Mouse (Mus musculus): ENCODE results near the gene Gm9803.

Gm9803 gene

DNA sequence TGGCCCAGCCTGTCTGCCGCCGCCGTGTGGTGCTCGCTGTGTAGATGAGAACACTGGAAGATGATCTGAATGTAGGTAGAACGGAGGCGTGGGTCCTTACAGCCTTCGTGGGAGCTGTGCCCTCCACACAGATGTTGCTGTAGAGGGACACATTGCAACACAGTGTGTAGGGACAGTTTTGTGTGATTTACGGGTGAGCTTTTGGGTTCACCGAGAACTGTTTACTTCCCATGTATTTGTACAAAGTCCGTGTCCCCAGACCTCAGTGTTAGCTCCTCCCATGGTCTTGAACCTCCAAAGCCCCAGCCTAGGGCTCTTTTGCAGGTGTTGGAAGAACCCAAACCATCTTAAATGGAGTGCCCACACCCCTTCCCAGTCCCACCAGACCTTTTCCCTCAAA lies 10.9 kb upstream of the Gm9803 start:
- DNase-seq (ENCODE audit: low spot score in 2 of 2): no peak

DNA sequence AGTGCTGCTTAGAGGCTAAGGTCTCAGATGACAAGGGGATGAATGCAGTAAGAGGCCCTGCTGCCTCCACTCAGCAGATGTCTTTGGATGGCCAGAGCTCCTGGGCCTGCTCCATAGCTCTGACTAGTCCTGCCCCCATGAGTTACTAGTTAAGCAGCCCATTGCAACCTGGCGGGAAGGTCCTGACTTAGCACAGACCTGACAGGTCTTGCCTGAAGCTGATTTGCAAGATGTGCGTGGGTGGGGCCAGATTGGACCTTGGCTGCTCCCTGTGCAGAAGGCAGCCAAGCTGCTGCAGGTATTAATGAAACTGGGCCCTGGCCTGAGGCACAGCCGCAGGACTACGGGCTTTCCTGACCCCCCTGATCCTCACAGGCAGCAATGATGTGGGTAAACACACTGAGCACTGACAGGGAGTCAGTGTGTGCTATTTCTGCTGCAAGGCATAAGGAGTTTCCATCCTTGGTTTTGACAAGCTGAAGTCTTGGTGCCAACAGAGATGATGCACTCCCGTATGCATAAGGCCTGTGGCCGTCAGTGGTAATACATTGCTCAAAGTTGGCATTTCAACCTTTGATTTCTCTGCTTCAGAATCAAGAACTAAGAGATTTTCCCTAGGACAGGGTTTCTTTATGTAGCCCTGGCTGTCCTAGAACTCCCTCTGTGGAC lies 6.8 kb upstream of the Gm9803 start:
- no peak for DNase-seq (ENCODE audit: low spot score in 2 of 2)

DNA sequence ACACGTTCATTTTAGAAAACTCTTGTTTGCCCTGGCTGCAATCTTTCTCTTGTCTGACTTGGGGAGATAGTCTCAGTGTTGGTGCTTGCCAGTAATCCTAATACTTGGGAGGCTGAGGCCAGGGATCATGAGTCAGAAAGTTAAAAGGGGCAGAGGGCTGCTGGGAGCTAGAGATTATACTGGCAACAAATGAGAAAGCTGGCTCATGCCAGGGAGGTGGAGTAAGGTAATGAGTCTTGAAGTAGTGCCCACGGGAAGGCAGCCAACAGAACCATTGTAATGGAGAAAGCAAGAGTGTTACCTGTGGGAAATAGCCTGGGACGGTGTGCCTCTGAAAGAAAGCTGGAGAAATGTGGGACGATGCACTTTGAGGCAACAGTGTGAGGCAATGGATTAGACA lies 6.0 kb upstream of the Gm9803 start:
- no peak for DNase-seq (ENCODE audit: low spot score in 2 of 2)

DNA sequence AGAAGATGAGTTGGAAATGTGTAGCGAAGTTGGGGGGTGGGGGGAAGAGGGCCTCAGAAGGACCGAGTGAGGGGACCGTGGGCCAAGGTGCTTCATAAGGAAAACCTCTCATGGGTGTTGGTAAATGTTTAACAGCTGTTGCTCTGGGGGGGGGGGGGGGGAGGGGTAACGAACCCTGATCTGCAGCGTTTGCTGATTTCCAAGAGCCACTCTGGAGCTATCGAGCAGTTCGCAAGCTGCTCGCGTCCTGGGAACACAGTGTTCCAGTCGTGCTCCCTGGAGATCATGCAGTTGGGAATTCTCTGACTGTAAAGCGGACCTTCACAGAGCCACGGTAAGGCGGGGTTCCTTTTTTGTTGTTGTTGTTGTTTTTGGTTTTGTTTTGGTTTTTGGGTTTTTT lies 5.5 kb upstream of the Gm9803 start:
- DNase-seq (ENCODE audit: low spot score in 2 of 2): no peak

DNA sequence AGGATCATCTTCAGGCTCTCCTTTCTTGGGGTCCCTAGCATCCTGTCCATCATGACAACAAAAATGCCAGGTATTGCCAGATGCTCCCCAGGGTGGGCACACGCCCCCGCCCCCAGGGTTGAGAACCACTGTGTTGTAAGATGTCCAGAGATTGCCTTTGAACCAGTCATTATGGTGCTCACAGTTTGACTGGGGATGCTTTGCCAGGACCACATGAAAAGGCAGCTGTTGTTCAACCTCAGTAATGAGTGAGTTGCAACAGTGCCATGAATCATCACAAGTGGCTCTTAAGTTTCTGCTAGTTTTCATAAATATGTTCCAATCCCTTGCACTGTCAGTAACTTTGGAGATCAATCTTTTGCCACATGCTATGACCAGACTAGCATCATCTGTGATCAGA lies 3.9 kb upstream of the Gm9803 start:
- DNase-seq (ENCODE audit: low spot score in 2 of 2): no peak

DNA sequence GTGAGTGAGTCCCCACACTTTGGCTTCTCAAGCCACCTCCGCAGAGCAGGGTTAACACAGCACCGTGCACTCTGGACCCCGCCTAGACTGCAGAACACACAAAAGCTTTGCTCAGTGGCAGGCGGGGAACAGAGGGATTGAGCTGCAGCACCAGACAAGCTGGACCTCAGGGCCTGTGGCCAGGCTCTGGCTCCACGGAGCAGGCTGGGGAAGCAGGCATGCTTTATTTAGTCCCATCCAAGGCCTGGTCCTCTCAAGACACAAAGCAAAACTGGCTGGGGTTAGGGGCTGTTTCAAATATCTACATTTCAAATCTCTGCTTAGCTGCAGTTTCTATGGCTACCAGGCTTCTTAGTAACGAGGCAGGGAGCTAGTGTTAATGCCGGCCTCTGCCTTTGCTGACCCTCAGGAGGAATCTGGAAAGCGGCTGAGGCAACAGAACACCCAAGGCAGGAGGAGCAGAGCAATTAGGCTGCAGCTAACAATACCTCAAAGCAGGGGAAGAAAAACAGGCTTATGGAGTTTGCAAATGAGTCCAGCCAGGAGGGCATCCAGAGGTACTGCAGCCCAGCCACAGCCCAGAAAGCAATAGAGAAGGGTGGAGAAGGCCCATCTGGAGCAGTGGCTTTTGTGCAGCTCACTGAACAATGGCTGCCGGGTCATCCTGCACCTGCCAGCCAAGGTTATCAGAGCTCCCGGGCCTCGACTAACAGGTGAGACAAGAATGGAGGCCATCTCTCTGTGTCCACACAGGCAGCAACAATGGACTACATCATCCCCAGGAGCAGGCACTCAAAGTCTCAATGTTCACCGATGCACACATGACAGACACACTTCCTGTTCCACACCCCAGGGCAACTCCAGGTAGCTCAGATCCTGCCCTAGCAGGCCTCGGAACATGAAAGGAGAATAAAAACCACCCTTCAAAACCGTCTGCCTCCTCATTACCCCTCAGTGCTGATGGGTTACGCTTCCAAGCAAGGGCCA lies 3.7 kb downstream of the Gm9803 start:
- no peak for DNase-seq (ENCODE audit: low spot score in 2 of 2)

DNA sequence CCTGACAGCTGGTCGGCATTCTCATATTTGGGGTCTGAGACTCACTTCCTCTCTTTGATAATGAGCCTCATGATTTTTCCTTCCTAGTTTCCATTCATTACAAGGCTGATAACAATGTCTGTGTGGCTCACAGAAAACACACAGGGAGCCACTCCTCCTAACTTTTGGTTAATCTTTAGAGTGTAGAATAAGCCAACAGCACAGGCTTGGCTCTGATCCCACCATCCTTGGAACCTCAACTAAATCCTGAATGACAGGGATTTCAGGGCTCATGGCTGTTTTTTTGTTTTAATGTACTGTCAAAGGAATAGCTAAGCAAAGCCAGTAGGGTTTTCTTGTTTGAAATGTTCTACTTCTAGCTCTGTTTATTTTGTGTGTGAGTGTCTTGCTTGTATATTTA lies 10.5 kb downstream of the Gm9803 start:
- no peak for DNase-seq (ENCODE audit: low spot score in 2 of 2)

DNA sequence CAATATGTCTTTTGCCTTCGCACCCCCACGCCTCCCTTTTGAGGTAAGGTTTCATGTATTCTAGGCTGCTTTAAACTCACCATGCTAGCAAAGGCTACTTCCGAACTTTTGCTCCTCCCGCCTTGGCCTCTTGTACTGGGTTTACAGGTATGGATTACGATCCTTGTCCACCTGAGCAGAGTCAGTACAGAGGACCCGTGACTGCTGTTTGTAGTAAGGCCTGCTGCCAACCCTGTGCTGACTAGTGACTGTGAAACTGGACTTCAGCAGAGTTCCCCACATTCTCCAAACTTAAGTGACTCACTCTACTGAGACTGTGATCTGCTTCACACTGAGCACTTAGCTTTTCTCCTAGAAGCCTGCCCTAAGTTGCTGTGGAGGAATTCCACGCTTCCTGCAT lies 13.8 kb downstream of the Gm9803 start:
- no peak for DNase-seq (ENCODE audit: low spot score in 2 of 2)

DNA sequence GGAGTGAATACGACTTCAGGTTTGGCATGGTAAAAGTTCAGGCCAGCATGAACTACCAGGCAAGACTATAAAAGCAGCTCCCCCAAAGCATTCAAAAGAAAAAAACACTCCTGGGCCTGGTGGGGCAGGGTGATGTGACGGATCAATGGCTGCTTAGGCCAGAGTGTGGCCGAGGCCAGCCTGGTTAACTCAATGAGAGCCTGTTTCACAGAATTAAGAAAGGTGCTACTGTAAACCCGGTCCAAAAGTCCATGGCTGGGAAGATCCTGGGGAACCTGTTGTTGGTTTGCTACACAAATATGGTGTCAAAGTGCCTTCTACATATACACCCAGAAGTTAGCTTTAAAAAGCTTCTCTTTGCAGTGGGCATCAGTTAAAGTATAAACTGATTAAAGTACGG lies 14.9 kb downstream of the Gm9803 start:
- no peak for DNase-seq (ENCODE audit: low spot score in 2 of 2)

DNA sequence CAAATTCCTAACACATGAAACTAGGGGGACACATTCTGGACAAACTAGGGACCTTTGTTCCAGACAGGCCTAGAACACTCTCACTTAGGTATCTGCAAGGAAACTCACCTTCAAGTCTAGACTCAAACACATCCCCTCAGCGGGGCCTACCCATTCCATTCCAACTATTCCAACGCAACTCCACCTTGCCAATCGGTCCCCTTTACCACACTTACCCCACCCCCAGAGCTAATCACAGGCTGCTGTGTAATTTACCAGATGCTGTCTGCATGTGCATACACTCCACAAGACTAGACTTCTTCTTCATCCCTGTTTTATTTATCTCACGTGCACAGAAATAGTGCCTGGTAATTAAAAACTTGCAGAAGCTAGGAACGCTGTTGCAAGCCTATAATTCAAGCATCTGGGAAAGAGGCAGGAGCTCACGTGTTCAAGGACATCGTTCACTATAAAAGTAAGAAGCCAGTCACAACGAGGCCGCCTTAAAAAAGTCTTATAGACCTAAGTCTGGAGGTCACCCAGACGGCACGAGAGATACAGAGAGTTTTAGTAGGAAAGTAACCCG lies 15.9 kb downstream of the Gm9803 start:
- no peak for DNase-seq (ENCODE audit: low spot score in 2 of 2)

DNA sequence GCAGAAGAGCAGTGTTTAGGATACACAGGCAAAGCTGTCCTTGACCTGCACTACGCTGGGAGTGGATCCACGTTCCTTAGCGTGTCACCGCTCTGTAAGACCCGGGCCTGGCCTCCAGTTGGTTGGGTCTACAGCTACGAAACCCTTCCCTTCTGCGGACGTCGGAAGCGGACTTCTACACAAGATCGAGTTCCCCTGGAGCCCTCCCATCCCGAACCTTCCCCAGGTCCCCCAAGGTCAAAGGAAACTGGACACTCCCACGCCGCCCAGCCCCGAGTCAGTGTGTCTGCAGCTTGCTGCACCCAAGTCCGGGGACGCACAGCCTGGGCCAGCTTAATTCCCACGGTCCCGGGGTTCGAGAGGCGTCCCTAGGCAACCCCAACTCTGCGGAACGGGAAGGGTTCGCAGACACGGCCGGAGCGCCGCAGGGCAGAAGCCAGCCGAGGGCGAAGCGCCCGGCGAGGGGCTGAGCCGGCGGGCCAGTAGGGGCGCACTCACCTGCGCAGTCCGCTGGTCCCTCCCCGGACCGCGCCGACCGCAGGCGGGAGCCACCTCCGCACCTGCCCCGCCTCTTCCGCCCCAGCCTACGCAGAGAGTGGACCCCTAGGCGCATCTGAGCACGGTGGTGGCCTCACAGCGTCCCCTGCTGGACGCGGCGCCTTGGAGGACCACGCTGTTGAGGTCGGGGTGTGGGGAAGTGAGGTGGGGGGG lies 16.7 kb downstream of the Gm9803 start, which contains the start of gene 1700021F05Rik:
Gene 1700021F05Rik (minus strand): TSS at position 553 of the 711 bp plus-strand sequence.
- peak; percentile 93 to 98 for DNase-seq (ENCODE audit: low spot score in 2 of 2)

DNA sequence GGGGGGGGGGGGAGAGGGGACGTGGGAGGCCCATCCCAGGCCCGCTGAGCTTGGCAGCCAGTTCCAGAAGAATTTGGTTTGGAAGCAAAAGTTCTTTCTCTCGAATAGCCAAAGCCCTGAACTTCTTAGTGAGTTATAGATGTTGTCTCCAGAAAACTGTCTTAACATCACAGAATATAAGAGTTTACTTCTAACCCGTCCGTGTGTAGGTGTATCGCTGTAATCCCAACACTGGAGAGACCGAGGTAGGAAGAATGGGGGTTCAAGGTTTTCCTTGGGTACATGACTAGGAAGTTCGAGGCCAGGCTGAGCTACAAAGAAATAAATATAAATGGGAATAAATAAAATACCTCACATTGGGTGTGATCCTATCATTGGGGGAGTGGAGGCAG lies 17.3 kb downstream of the Gm9803 start:
- no peak for DNase-seq (ENCODE audit: low spot score in 2 of 2)

DNA sequence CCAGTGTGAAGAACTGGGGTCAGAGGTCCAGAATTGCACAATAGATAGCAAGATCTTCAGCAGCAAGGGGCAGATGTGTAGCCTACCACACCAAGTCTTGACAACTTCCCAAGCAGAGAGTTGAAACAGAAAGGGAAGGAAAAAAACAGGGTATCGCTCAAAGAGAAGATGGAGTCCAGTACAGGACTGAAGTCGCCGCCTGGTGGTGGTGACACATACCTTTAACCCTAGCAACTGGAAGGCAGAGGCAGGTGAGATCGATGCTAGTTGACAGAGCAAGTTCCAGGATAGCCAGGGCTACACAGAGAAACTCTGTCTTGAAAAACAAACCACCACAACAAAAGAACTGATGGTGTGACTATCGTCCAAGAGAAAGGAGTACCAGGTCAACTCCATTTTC lies 25.5 kb downstream of the Gm9803 start:
- DNase-seq (ENCODE audit: low spot score in 2 of 2): no peak

DNA sequence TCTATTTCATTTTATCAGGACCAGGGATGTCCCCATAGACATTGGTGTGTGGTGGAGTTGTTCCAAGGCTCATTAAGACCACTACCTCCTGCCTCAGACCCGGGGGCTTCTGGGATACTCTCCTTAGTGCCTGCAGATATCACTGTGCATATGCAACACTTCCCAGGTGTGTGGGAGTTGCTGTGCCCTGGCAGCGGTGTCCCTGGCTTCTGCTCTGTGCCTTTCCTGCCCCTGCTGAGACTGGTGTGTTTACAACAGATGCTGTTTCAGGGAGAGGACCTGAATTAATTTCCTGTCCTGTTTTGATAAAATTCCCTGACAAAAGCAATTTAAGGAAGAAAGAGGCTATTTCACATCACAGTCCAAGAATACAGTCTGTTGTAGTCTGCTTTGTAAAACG lies 27.0 kb downstream of the Gm9803 start:
- DNase-seq (ENCODE audit: low spot score in 2 of 2): no peak

DNA sequence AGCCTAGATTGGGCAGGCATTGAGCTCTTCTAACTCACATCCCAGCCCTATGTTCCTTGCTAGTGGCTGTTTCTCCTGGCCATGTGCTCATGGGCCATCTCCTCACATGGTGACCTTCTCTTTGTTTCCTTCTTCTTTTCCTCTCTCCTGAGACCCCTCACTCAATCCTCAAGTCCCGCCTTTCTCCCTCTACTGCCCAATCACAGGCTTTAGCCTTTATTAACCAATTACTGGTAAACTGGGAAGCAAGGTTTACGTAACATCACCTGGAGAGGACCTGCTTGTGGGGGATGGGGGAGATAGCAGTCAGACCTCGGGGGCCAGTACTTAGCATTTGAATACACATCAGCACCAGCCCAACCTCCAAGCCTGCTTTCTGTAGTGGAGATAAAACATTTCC lies 27.5 kb downstream of the Gm9803 start:
- no peak for DNase-seq (ENCODE audit: low spot score in 2 of 2)

DNA sequence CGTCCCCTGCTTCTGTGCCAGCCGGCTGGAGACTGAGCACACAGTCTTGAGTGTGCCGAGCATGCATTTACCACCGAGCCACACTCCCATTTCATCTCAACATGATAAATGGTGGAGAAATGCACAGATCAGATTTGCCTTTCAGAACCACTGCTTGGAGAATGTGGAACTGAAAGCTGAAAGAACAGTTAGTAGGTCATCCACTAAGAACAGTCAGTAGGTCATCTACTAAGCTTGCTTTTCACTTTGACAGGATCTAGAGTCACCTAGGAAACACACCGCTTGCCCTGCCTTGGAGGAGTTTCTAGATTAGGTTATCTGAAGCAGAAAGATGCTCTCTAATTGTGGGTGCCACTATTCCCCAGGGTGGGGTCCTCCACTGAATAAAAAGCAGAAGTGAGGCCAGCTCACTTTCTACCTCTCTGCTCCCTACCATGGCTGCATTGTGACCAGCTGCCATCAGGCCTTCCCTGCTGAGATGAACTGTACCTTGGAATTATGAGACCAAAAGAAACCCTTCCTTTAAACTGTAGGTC lies 33.8 kb downstream of the Gm9803 start:
- DNase-seq (ENCODE audit: low spot score in 2 of 2): no peak

DNA sequence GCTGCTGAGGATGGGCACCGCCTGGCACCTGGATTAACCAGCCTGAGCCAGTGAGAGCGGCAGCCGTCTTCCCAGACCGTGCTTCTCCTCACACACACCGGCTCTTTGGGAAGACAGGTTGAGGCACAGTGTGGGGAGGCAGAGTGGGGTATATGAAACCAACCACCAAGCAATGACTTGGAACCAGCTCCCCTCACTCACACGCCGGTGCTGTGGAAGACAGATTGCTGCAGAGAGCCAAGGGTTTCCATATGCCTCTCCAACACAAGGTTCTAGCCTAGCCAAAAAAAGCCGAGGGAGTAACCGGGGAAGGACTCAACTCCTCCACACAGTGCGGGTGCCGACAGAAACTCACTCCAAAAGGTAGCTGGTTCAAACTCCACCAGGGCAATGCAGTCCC lies 35.4 kb downstream of the Gm9803 start:
- DNase-seq (ENCODE audit: low spot score in 2 of 2): no peak

DNA sequence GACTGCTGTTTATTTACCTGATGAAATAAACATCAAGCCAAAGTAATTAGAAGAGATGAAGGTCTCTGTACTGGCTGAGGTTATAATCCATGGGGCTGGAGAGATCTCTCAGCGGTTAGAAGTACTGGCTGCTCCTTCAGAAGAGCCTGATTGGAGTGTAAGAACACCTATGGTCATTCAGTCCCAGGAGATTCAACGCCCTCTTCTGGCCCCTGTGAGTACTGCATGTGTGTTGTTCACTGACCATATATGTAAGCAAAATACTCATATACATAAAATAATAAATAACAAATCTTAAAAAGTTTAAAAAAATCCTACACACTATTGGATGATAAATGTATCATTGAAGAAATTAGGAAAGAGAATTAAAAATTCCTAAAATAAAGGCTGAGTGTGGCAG lies 36.9 kb downstream of the Gm9803 start:
- DNase-seq (ENCODE audit: low spot score in 2 of 2): no peak

DNA sequence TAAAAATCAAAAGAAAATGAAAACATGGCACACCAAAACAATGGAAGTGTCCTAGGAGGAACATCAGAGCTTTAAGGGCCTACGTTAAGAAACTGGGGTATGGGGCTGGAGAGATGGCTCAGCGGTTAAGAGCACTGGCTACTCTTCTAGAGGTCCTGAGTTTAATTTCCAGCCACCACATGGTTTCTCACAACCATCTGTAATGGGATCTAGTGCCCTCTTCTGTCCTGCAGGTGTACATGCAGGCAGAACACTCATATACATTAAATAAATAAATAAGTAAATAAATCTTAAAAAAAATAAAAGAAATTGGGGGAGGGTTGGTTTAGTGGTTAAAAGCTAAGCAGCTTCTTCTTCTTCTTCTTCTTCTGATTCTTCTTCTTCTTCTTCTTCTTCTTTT lies 37.4 kb downstream of the Gm9803 start:
- DNase-seq (ENCODE audit: low spot score in 2 of 2): no peak

Data from thymus, postnatal 10 days (tissue).